Mouse (Mus musculus): ENCODE results near the gene Krcc1.

Gene Krcc1

DNA sequence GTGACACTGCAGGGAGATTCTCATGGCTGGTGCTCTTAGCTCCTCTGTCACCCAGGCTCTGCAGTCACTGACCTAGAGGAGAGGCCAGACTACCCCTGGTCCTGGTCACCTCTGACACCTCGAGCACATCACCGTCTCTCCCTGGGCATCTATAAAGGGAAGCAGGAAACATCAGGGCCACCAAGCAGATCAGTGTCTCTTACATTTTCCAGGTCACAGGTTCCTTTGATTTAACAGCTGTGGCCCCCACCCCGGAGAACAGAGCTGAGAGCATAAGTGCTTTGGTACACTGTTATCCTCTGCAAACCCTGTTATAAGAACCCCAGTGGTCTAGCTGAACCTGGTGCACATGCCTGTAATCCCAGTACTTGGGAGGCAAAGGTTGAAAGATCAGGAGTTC, 61.6 kb downstream of the Krcc1 start:
- DNase-seq: no peak

DNA sequence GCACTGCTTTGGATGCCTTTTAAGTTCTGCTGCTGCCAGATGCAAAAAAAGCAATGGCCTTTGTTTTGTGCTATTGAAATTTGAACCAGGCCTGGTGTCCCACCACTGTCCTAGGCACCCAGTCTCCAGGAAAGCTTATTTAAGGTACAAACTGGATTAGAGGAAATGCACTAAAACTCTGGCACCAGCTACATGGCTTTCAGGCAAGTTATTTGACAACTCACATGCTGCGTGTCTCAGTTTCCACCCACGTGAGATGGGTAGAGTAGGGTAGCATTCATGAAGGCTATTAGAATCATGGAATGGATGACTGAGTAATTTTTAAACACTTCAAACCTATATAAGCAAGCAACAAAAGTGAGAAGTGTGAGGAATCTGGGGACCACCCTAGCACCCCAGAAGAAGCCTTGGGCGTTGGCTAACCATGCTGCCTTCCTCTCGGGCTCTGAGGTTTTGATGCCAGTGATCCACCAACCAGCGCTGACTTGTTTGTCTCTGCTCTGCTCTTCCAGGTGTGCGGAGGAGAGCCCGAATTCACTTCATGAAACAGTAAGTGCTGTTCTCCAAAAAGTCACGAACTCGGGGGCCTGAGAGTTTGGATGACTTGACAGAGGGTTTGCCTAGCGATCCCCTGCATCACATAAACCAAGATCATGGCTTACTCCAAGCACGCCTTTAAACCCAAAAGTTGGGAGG, 62.2 kb downstream of the Krcc1 start:
- DNase-seq: no peak

All from embryo, embryonic 11 days (tissue).